Mouse (Mus musculus): ENCODE results near the gene Pdcd2l. TPM values are rescaled to one million over a fixed set of nuclear protein-coding genes. Genes with fewer than 3 reads are reported as not detected.
"Not testable (repeated sequence)": the region's sequence is repeated elsewhere in the genome, so short reads cannot be mapped to it uniquely, and the experiment has no call there.

The Pdcd2l gene
- total RNA-seq, 2 experiments from 2014 or later: 13.7 to 15.0 TPM

DNA sequence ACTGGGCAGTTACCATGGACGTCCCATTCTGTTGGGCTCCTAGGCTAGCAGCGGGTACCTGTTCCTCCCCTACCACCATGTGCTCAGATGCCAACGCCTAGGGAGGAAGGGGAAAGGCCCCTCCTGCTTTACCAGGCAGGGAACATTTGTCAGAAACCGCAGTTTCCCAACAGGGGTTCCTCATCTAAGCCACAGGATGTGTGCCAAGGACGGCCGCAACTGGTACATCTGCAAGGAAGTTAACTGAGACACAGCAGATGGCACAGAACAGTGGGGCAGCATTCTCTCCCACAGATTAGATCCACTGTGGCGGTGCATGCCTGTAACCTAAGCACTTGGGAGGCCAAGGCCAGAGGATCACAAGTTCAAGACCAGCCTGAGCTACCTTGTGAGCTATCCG is 18.2 kb upstream of the Pdcd2l start:
- no peak for DNase-seq (ENCODE audit: low spot score)

DNA sequence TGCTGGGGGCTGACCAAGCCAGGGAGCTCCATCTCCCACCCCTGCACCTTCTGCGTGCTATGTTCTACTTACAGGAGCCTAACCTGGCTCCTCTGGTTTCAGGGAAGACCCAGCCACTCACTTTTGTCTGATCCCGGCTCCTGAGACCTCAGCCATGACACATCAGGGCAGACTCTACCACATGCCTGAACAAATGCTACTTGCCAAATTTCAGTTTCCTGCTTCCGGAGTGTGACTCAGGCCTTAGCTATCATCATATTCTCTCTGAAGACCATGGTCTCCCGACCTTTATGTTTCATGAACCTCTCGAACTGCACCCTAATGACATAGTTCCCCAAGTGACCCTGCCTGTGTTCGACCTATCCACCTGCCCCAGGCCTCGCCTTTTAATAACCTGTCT is 16.8 kb upstream of the Pdcd2l start:
- DNase-seq (ENCODE audit: low spot score): no peak

DNA sequence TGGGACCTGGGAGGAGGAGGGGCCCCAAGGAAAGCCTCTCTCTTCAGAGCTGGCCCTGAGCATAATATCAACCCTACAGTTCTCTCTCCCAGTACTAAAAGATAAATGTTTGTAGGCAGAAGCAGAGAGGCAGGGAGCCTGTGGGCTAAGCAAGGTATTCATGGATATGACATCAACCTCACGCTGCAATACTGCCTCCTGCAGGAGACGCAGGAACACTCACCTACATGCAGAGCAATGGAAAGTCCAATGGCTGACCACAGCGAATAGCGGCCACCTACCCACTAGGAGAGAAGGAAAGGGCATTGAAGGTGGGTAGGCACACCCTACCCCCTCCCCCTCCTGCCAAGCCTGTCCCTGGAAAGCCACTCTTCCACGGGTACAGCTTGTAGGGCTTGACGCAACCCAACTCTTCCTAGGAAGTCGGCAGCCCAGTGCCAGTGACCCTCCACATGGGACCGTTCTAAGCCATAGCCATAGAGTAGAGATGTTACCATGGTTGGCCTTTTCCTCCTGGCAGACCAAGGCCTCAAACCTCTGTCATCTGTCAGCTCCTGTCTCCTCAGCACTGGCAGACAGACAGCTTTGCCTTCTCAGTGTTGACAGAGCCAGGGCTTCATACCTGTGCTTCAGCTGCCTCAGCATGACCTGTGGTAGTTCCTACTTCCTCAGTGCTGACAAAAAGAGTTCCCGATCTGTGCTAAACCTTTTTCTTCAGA is 11.7 kb upstream of the Pdcd2l start:
- no peak for DNase-seq (ENCODE audit: low spot score)

DNA sequence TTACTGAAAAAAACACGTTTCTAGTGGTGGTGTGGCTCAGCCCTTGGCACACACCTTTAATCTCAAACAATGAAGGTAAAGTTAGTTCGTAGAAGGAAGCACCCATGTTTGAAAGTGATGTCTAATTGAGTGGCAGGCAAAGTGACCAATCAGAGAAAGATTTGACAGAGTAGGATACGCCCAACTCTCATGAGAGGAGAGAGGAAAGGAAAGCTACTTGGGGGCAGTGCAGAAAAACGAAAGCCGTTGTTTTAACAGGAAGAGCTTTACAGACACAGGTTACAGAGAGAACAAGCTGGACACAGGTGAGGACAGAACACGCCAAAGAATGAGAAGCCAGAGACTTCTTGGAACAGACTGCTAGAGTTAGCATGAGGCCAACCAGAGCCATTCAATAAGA is 9.9 kb upstream of the Pdcd2l start:
- no peak for DNase-seq (ENCODE audit: low spot score)

DNA sequence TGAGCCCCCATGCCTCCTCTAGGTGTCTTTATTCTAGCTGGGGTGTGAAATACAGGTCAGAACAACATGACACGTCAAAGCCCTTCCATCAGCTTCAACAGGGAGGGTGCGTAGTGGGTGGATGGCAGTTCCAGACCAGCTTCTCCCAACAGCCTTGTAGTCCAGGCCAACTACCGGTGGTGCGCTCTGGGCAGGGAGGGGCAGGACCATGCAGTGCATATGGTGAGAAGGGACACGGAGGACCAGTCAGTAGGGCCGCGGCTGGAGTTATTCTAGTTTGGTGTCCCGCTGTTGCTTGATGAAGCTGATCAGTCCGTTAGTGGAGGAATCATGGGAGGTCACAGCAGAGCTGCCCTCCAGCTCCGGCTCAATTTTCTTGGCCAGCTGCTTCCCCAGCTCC is 5.7 kb upstream of the Pdcd2l start:
- DNase-seq (ENCODE audit: low spot score): not testable (repeated sequence)

DNA sequence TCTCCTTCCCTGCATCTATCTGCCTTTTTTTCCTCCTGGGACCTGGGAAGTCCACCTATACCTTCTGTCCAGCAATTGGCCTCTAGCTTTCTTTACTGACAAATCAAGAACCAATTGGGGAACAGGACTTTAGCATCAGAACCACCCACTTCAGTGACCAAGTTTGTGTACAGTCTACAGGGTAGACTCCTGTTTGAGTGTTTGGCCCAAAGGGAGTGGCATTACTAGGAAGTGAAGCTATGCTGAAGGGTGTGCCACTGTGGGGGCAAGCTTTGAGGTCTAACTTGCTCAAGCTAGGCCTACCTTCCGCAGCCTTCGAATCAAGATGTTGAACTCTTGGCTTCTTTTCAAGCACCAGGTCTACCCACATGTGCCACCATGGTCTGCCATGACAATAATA is 4.4 kb upstream of the Pdcd2l start:
- no peak for DNase-seq (ENCODE audit: low spot score)

DNA sequence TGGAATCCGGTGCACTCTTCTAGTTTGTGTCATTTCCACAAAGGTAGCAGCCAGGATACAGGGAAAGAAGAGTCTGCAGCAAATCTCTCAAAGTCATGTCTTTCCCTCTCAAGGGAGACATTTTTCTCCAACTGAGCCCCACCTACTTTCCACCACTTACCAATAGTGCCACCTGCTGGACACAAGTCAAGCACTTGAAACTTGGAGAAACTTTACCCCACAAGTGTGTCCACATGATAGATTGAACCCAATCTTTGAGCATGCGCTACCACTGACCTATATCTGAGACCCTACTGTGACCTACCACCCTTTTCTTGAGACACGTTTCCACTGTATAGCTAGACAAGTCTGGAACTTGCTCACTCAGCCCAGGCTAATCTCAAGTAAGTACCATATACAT is 1.9 kb upstream of the Pdcd2l start:
- peak; percentile 58 for DNase-seq (ENCODE audit: low spot score)

DNA sequence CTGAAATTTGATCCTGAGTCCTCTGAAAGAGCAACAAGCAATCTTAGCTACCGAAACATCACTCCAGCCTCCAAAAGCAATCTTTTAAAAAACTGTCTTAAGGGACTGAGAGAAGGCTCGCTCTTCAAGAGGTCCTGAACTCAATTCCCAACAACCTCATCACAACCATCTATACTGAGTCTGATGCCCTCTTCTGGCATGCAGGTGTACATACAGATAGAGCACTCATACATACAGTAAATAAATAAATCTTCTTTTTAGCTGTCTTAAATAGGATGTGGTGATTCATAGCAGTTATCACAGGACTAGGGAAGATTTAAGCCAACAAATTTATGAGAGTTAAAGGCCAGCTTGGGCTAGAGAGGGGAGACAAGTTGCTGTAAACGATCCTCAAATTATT is 829 bp downstream of the Pdcd2l start:
- no peak for DNase-seq (ENCODE audit: low spot score)

DNA sequence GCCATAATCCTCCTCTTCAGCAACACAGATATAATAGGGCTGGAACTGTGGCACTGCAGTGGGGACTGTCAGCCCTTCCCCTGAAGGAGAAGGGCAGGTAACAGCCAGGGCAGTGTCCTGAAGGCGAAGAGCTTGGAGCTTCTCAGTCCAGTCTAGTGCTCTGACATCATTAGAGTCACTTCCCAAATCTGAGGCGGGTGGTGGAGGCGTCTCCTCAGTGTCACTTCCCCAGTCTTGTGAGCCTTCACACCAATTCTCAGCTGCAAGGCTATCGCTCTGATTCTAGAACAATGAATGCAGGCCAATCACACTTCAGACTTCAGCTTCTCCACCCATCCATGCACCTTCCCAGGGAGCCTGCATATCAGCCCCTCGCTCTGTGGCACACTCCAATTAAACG is 3.6 kb downstream of the Pdcd2l start:
- no peak for DNase-seq (ENCODE audit: low spot score)

DNA sequence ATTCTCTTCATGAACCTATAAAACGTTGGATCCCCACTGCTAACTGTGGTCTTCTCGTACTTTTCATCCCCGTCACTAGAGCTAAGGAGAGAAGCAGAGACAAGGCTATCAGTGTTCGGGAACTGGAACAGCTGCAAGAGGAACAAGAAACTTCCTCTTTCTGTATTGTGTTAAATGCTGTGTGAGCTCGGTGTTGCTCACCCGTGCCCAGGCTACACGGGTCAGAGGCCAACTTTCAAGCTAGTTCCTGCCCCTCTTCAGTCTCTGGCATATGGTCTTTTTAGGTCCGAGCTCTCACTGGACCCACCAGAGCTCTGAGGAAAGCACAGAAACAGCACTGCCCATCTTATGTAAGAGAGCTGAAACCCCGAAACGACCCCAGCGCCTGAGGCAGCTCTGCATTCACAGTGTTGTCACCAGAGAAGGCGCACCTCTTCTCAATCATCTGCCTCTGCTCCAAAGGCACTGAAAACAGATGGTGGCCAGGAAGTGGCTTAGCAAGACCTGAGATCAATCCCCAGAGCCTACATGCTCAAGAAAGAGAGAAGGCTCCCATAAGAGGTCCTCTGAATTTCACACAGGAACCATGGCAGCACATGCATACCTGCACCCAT is 7.0 kb downstream of the Pdcd2l start:
- DNase-seq (ENCODE audit: low spot score): no peak

DNA sequence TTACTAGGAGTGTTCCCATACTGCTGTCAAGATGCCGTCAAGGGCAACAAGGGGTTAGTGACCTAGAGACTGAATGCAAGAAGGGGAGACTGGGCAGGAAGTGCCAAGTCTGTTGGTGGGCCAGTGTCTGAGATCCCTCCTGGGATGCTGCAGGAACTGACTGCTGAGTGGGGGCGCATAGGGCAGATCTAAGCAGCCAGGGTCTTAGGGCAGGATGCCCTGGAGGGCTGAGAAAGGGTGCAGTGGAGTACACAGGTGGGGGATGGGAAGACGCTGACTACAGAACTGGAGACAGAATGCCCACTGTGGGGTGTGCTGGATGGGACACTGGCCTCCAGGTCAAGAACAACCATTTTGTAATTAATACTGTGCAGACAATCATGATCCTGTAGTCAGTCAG is 12.7 kb downstream of the Pdcd2l start:
- no peak for DNase-seq (ENCODE audit: low spot score)

DNA sequence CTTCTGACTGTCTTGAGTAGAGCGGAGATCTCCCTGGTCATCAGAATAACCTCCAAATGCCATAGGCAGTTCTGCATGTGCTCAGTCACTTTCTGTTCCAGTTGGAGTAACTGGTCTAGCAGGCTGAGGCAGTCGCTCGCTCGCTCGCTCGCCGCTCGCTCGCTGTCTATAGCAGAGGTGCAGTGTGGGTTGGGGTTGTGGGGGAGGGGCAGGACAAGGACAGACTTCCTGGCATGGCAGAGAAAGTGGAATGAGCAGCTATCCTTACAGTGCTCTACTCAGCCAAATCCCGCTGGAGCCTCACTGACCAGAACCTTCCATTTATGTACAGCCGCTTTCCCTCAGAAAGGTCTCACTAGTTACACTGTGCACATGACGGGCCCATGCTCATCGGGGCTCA is 13.1 kb downstream of the Pdcd2l start:
- no peak for DNase-seq (ENCODE audit: low spot score)

DNA sequence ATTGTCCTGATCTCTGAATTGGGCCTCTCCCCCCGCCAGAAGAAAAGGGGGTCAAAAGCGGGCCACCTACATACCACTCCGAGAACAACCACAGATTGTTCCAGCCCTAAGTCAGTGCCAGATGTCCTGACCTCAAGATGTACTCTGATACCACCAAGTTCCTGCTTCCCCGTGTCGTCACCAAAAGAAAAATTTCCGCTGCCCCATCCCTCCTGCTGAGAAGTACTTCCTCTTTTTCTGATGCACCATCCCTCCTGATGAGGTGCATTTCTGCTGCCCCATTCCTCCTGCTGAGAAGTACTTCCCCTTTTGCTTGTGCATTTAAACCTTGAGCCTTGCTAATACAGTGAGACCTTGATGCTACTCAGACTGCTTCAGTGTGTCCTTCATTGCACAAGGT is 20.2 kb downstream of the Pdcd2l start:
- DNase-seq (ENCODE audit: low spot score): not testable (repeated sequence)

DNA sequence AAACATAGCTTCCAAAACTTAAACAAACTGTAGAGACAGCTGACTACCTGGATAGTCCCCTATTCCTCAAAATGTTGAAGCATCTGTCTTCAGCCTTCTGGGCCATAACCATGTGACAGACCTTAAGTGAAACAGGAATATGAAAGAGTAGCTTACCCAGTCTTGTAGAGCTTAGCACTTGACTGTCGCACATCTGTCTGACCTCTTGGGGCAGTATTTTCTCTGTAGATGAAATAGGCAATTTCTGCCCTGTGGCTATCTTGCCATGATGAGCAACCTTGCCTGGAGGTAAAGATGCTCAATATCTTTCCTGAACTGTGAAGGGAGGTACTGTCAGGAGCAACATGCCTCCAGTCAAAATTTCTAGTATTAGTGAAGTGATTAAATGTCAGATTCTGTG is 24.2 kb downstream of the Pdcd2l start:
- DNase-seq (ENCODE audit: low spot score): no peak

DNA sequence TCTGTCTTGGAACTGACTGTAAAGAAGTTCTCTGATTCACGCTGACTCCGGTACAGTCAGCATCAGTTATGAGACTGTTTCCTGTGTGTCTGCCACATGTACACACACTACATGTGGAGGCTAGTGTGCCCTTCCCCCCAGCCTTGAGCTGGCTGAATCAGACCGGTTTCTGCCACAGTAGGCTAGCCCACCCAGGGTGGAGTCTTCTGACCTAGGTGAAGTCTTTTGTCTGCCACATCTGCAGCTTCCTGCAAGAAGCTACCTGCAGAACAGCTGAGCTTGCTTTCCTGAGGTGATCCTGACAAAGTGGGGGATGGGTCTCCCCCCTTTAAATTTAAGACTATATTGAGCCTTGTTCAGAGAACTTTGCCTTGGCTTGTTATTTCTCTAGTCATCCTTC is 27.0 kb downstream of the Pdcd2l start, which contains the start of gene Uba2:
TSS of gene Uba2 (minus strand) at position 146 of the 400 bp plus-strand sequence.
- no peak for DNase-seq (ENCODE audit: low spot score)

DNA sequence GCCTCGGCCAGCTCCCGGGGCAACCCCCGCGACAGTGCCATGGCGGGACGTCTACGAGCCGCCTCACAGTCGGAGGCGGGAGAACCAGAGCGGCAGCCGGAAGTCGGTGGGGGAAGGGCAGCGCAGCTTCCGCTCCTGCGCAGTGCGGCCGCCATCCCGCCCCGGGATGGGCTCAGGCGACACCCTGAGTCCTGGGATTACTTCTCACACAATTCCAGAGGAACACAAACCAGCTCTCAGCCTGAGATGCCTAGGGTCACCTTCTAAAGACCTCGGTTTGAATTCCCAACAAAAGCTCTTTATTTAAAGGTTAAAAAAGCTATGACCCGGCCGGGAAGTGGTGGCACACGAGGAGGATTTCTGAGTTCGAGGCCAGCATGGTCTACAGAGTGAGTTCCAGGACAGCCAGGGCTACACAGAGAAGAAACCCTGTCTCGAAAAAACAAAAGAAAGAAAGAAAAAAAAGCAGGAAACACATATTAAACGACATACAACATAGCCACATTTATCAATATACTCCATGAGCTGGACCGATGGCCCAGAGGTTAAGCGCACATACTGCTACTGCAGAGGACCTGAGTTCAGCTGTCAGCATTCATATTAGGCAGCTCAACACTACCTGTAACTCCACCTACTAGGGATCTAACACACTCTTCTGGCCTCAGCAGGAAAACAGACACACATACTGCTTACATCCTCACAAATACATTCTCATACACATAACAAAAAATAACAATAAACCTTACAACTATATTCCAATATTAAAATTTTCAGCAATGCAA is 27.8 kb downstream of the Pdcd2l start:
- DNase-seq (ENCODE audit: low spot score): peak; percentile 93

DNA sequence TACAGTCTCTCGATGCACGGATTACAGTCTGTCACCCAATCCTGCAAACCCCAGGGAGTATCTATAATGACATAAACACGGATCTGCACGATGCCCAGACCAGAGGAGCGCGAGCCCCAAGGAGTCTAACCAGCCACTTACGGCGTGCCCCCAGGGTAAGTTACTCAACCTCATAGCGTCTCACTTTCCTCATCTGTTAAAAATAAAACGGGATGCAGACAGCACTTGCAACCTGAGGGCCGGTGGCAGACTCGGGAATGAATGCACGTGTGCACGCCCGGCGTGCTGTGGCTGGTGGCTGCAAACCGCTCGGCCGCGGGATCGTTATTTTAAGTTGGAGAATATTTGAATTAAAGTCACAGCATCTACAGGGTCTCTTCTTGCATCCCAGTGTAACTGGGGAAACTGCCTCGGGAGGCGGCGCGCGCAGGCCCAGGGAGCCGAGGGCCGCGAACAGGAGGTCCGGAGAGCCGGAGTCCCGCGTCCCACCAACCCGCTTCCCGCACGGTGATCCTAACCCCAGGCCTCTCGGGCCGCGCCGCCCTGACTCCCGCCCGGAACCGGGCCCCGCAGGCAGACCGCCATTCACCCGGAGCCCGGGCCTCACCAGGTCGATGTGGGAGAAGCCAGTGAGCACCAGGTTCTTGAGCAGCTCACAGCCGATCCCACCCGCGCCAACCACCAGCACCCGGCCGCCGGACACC is 28.5 kb downstream of the Pdcd2l start:
- DNase-seq (ENCODE audit: low spot score): peak; percentile 69

DNA sequence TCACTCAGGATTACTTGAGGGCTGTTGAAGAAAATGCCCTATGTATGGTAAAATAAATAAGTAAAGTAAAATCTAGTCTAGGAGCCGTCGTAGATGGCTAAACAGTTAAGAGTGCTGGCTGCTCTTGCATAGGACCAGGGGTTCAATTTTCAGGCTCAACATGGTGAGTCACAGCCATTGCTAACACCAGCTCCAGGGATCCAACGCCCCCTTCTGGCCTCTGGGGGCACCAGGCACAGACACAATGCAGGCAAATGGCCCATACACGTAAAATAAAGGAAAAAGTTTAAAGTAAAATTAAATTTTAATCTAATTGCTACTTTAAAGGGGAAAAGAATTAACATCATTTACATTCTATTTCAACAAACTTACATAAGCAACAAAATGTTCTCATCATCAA is 29.6 kb downstream of the Pdcd2l start:
- DNase-seq (ENCODE audit: low spot score): no peak

DNA sequence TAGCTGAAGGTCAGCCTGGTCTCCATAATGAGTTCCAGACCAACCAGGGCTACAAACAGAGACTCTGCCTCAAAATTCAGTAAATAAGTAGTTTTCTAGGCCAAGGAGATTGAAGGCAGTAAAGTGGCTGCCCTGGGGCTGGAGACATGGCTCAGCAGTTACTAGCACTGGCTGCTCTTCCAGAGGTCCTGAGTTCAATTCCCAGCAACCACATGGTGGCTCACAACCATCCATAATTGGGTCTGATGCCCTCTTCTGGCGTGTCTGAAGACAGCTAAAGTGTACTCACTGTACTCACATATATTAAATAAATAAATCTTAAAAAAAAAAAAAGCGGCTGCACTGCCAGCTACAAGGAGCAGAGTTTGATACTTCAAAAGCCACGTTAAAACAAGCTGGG is 30.5 kb downstream of the Pdcd2l start:
- DNase-seq (ENCODE audit: low spot score): no peak

DNA sequence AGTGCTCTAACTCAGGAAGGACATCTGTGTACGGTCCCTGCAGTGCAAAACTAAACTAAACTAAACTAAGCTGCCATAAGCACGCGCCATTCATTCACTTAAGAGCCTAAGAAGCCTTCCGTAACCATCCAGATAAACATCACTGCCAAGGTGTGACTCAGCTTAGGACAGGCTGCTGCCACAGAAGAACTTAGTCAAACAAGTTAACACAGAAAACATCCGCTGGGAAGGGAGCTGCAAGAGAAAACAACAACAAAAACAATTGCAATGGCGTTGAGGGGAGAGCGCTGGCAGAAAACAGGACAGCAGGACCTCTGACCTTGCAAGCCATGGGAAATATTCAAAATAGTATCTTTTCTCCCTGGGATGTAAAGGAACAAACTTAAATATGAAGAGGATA is 31.8 kb downstream of the Pdcd2l start:
- no peak for DNase-seq (ENCODE audit: low spot score)

DNA sequence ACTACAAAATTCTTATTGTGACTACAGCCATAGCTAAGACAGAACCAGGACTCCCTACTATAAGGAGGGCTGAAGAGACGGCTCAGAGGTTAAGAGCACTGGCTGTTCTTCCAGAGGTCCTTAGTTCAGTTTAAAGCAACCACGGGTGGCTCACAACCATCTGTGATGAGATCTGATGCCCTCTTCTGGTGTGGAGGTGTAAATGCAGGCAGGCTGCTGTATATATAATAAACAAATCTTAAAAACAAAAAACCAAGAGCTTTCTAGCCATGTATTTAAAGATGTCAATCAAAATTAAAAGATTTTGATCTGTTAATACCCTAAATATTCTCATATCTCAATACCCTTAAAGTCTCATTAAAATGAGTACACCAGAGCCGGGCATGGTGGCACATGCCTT is 37.3 kb downstream of the Pdcd2l start:
- DNase-seq (ENCODE audit: low spot score): no peak

DNA sequence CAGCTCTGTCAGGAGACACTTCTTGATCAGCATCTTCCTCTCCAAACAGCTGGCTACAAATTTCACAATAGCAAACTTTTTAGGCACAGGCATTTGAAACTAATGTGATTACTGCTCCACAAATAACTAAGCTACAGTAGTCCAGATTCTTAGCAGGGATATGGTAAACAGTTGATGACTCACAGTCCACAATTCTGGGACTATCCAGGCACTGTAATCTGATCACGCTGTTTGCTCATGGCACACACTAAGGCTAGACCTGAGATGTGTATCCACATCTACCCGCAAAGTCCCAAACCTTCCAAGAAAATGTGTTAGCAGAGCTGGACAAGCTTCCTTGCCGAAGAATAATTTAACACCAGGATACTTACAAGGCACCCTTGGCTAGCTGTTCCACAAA is 38.5 kb downstream of the Pdcd2l start:
- DNase-seq (ENCODE audit: low spot score): no peak

Measured in gastrocnemius, adult 18-20 months (tissue).